Mouse (Mus musculus) CH12F3 (cell line): Measurements from ENCODE around the gene Rad52.

Source experiments
- in situ Hi-C: fragments of 300-500 bp; cut with MboI; formaldehyde crosslinking; loops from 2 replicates; pipeline ENCODE4 v1.14.3; 2020; ENCODE audit warnings: low sequenced_read_pairs

Rad52 gene

GRCm38 (mm10) chr6:119902204-119903080 is at the start of gene Rad52:
Gene Rad52 (plus strand): TSS chr6:119902698.
- in situ Hi-C loops, result loop anchor here (25.0 kb wide), 1 partner anchor 415 kb away; the partner anchor contains the start of gene Fbxl14

DNA sequence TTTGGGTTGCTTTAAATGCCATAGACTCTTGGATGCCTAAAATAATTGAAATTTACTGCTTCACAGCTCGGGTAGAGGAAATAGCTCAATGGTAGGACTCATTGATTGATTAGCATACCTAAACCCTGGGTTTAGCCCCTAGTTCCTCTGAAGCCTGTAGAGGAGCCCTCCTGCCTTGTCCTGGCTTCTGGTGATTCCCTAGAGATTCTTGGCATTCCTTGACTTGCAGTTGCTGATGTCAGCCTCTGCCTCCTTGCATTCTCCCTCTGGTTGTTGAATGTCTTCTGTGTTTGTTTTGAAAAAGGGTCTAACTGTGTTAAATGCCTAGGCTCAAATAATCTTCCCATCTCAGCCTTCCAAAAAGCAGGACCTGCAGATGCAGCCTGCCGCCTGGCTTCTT is 48.3 kb upstream of the Rad52 start:
- in situ Hi-C loops, result no loop called here

GRCm38 (mm10) chr6:119855471-119855870 is 47.0 kb upstream of the Rad52 start:
- in situ Hi-C loops, result no loop called here

GRCm38 (mm10) chr6:119860236-119860635 is 42.3 kb upstream of the Rad52 start:
- in situ Hi-C loops, result no loop called here

GRCm38 (mm10) chr6:119861519-119861918 is 41.0 kb upstream of the Rad52 start:
- in situ Hi-C loops, result no loop called here

- in situ Hi-C loops, result no loop called here
These were observed 38.0 kb upstream of the Rad52 start for GRCm38 (mm10) chr6:119864341-119865034.

- in situ Hi-C loops, result no loop called here
These were observed 19.3 kb upstream of the Rad52 start for GRCm38 (mm10) chr6:119883151-119883550.

GRCm38 (mm10) chr6:119892711-119893110 is 9.8 kb upstream of the Rad52 start:
- in situ Hi-C loops, result no loop called here

- in situ Hi-C loops, result loop anchor here (25.0 kb wide), 1 partner anchor 416 kb away; the partner anchor contains the start of gene Fbxl14
These were observed 737 bp downstream of the Rad52 start for GRCm38 (mm10) chr6:119903081-119903789.

- in situ Hi-C loops, result loop anchor here (25.0 kb wide), 1 partner anchor 418 kb away; the partner anchor contains the start of gene Fbxl14
These were observed 3.0 kb downstream of the Rad52 start for GRCm38 (mm10) chr6:119905461-119905860.

- in situ Hi-C loops, result loop anchor here (25.0 kb wide), 1 partner anchor 425 kb away; the partner anchor contains the start of gene Fbxl14
These were observed 9.5 kb downstream of the Rad52 start for GRCm38 (mm10) chr6:119912046-119912445.

DNA sequence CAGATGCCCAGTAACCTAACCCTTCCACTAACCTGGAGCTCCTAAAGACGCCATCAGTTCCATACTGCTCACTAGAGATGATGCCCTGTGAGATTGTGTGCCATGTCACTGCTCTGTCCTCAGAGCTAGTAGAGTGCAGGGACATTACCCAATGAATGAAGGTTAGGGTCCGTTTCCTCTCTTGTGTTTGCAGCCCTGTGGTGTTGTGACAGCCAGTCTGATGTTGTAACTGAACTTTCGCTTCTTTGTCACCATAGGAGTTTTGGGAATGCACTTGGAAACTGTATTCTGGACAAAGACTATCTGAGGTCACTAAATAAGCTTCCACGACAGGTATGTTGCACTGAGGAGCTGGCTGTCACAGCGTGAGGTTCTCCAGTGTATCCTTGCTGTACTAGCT is 13.2 kb downstream of the Rad52 start:
- in situ Hi-C loops, result loop anchor here (25.0 kb wide), 1 partner anchor 428 kb away; the partner anchor contains the start of gene Fbxl14

GRCm38 (mm10) chr6:119918561-119919181 is 16.2 kb downstream of the Rad52 start:
- in situ Hi-C loops, result loop anchor here (25.0 kb wide), 1 partner anchor 431 kb away; the partner anchor contains the start of gene Fbxl14

DNA sequence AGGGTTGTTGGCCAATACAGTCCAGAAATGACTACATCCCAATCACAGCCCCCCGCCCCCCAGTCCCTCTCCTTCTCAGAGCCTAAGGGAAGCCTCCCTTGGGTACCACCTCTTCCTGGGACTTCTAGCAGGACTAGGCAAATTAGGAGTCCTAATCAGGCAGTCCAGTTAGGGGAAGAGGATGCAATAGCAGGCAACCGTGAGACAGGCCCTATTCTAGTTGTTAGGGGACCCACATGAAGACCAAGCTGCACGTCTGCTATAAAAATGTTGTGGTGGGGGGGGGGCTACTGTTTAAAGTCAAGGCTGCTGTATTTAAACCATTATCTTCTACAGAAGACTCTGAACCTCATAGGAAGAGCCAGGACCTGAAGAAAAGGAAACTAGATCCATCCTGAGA is 19.6 kb downstream of the Rad52 start:
- in situ Hi-C loops, result loop anchor here (25.0 kb wide), 1 partner anchor 435 kb away; the partner anchor contains the start of gene Fbxl14

DNA sequence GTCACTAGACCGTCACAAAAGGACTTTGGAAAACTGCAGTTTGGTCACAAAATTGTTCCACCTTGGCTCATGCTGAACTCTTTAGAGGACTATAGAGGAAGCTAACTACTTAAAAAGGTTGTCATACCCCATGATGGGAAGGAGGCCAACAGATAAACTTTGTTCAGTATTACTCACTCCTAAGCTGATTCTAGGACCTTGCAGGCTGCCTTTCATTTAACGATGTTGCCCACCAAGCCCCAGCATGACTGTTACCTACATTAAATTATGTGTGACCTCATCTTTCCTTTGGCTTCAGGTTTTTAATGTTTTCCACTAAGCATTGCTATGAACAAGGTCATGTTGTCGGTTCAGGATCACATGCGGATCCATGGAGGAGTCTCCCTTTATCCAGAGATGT is 20.0 kb downstream of the Rad52 start:
- in situ Hi-C loops, result loop anchor here (25.0 kb wide), 1 partner anchor 435 kb away; the partner anchor contains the start of gene Fbxl14

GRCm38 (mm10) chr6:119924235-119925005 is 21.9 kb downstream of the Rad52 start:
- in situ Hi-C loops, result loop anchor here (25.0 kb wide), 2 partner anchors 413 to 437 kb away; partner anchors contain the start of gene Fbxl14
